8 mouse cellular contexts compared by ENCODE assay signal in the genomic region with DNA sequence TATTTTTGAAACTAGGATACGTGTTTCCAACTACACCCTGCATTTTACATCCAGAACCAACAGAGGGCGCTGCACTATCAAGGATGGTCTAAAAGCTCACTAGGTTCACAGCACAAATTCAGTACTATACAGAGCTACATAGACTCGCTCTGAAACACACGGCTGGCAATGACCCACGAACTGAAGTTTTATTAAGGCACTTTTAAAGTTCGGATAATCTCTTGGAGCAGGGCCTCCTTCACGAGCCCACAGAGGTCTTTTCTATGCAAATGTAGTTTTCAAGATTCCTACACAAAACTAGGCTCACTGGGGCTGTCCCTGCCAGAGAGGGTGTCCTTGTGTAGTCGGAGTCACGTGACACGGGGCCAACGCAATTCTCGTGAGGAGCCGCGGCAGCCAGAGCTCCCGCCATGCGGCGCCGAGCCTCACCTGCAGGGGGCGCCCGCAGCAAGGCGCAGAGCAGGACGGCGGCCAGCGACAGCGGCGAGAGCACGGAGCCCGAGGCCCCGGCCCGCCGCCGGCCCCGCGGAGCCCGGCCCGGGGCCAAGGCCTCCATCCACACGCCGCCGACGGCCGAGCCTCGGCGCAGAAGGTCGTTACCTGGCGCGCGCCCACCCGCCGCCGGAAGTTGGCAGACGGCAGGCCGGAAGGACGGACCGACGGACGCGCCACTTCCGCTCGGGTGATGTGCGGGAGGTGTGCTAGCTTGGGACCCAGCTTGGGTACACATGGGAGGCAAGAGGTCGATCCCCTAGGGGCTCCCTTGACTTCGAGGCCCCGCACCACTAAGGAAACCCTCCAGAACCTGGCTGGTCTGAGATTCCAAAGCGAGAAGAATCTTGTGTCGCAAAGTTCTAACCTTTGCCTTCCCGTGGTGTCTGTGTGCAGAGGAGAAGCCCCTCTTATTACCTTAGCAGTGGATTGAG. TPM values are rescaled to one million over a fixed set of nuclear protein-coding genes. Genes with fewer than 3 reads are reported as not detected.
DNase-seq lines count a peak whose midpoint lies in the region; ATAC-seq lines count a peak whose summit lies in the region.

A gene (plus strand): TSS at position 460 of the 926 bp plus-strand sequence.
A gene (minus strand): TSS at position 774 of the 926 bp plus-strand sequence.

- peak within 1 kb of the TSS; percentile 31; the same call in 1 of the 2 replicates for H3K27ac ChIP-seq in hindbrain, embryonic 11.5 days (ENCODE audit: low read depth, low read length)

- H3K4me1 ChIP-seq in hindbrain, embryonic 11.5 days (replicated peaks; ENCODE audit: control insufficient read depth, insufficient read depth, low read length): no peaks in the 10 kb centered on the region

- no peaks in the 10 kb centered on the region for H3K9me3 ChIP-seq in hindbrain, embryonic 11.5 days (ENCODE audit: control insufficient read depth, low read length)

- H3K9ac ChIP-seq in hindbrain, embryonic 11.5 days (ENCODE audit: low read depth, low read length): peak within 1 kb of the TSS; percentile 66

- peak; percentile 88 for DNase-seq in MEL-GATA-1-ER (ENCODE audit: extremely low read depth, low read depth)
- DNase-seq in cerebellum, adult 9-10 months: peak; percentile 80
- peak; percentile 78 to 92 for DNase-seq in frontal cortex, adult 2 months (ENCODE audit: extremely low spot score in 1 of 2, low spot score in 1 of 2)
- DNase-seq in hindbrain, embryonic 11.5 days (ENCODE audit: low spot score): peak; percentile 94
- peak; percentile 89 to 92 for DNase-seq in layer of hippocampus, postnatal 10 days (ENCODE audit: low spot score in 2 of 2)
- peak; percentile 92 for DNase-seq in lung, postnatal 10 days
- DNase-seq in retina, adult 2 months (ENCODE audit: low read depth, low spot score): peak; percentile 75
- DNase-seq in thymus, postnatal 36 days: peak; percentile 92 to 93

- H3K27me3 ChIP-seq in hindbrain, embryonic 11.5 days (ENCODE audit: control insufficient read depth, insufficient read depth, low read length): no peaks in the 10 kb centered on the region

- ATAC-seq in hindbrain, embryonic 11.5 days (ENCODE audit: low FRiP score): peak; percentile 98

- H3K4me2 ChIP-seq in hindbrain, embryonic 11.5 days (replicated peaks; ENCODE audit: low read depth, low read length): peak within 1 kb of the TSS; percentile 68

- H3K36me3 ChIP-seq in hindbrain, embryonic 11.5 days (ENCODE audit: control insufficient read depth, insufficient read depth, low read length): no peaks in the 10 kb centered on the region

- H3K4me3 ChIP-seq in hindbrain, embryonic 11.5 days (ENCODE audit: low read depth, low read length): peak within 1 kb of the TSS; percentile 50

- 4% methylated on average over 65 of the region's 66 CpGs for whole genome bisulfite sequencing in hindbrain, embryonic 11.5 days

RNA-seq across cellular contexts. Expression of the first gene that starts in this region (rescaled TPM):
- 0.27 and 0.80 TPM in 2 replicates for polyA plus RNA-seq in frontal cortex, adult 2 months (2012; rRNA removed)
- polyA plus RNA-seq in hindbrain, embryonic 11.5 days (2014; fragmentation: Nextera tagmentation; extraction: Ambion mirVana): 1.6 and 1.7 TPM in 2 replicates
- total RNA-seq in layer of hippocampus, postnatal 10 days (2021): 1 to 10 TPM; 1.7 to 2.0 TPM

RNA-seq across cellular contexts. Expression of the second gene that starts in this region (rescaled TPM):
- polyA plus RNA-seq in frontal cortex, adult 2 months (2012; rRNA removed): 0.48 and 0.66 TPM in 2 replicates
- polyA plus RNA-seq in hindbrain, embryonic 11.5 days (2014; fragmentation: Nextera tagmentation; extraction: Ambion mirVana): 0.47 and 0.73 TPM in 2 replicates
- 1 to 10 TPM in 1 of 2 experiments, under 1 TPM in 1; 0.91 to 1.2 TPM for total RNA-seq in layer of hippocampus, postnatal 10 days (2021)

Comparison
In these comparisons a context has a peak if more than half of its experiments do, and no peak if none do; other contexts are left out.
1. Peak in every context shown above with its lines: DNase-seq, ATAC-seq, H3K4me3 ChIP-seq and H3K27ac ChIP-seq.
2. Peak in DNase-seq in frontal cortex, adult 2 months; RNA of the genes that start here not detected or under 1 TPM.